Mouse (Mus musculus) CD4-positive helper T cell, adult 2 months (primary cell): ENCODE results near the gene Mtap.

Experiments used
- DNase-seq: peaks from one replicate; pipeline ENCODE4 v3.0.0-alpha.2; 2012; ENCODE audit warnings: low read depth, missing footprints, low spot score

Mtap gene

GRCm38 (mm10) chr4:89137542-89138360 is 829 bp downstream of the Mtap start:
- peak; percentile 84 for DNase-seq

GRCm38 (mm10) chr4:89138361-89138651 is 1.4 kb downstream of the Mtap start:
- DNase-seq = no peak

DNA sequence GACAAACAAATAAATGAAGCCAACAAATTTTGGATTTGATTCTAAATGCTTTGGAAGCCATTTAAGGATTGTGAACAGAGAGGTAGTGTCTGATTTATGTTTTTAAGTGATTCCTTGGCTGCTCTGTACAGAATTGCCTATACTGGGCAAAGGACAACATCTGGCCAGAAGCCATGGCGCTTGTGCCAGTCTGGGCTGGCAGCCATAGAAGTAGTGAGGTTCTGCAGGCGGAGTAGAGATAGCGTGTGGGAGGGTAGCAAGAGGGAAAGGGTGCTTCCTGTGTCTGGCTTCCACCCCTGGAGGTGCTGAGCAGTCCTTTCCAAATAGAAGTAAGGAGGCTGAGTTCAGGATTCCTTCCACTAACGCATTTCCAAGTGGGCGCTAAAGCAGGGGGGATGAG is 3.9 kb downstream of the Mtap start:
- no peak for DNase-seq

DNA sequence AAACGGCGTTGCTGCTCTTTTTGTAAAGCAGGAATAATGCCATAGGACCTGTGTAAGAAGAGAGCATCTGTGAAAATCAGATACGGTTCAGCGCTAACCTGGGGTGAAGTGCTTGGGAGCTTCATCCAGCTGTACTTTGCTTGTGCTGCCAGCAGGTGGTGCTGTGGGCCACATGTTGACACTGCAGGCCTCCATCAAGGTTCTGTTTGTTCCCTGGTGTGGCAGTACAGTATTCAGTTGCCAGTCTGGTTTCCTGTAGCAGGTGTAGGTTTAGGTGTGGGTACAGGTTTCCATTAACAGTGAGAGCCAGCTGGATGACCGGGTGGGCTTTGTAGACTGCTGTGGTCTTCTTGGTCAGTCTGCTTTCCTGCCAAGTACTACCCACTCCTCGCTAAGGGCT is 8.5 kb downstream of the Mtap start:
- DNase-seq = peak; percentile 74

GRCm38 (mm10) chr4:89146291-89146690 is 9.4 kb downstream of the Mtap start:
- DNase-seq = peak; percentile 58

GRCm38 (mm10) chr4:89149261-89149660 is 12.3 kb downstream of the Mtap start:
- DNase-seq = no peak

GRCm38 (mm10) chr4:89161389-89161788 is 24.5 kb downstream of the Mtap start:
- no peak for DNase-seq

GRCm38 (mm10) chr4:89162496-89162895 is 25.6 kb downstream of the Mtap start:
- peak; percentile 20 for DNase-seq

DNA sequence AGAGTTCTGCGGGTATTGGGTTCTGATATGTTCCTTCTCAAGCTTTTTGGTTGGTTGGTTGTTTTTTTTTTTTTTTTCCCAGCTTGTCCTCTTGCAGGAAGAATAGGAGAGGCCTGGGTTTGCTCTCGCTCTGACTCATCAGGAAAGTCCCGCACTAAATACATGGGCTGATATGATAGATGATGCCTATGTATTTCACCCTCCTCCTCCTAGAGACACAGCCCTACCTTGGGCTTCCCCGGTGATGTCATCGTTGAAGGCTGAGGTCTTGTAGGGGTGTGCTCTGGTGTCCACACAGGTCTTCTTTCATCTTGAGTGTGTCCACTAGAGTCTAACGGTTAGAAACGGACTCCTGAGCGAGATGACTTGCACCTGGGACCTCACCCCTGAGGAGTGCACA is 26.7 kb downstream of the Mtap start:
- peak; percentile 53 for DNase-seq

DNA sequence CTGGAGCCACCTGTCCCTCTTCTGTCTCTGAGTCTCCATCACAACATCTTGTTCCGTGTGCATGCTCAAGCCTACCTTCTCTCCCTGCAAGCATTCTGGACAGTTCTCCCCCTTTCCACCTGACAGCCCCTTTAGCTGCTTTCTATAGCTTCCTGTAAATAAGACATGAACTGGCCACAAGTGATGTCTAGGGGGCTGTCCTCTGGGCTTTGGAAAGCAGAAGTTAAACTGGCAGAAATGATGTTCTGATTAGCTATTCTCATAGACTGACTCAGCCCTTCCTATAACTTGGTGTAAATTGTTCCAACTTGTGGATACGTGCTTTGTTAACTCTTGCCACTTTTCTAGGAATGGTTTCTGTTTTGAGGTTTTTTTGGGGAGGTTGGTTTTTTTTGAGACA is 27.8 kb downstream of the Mtap start:
- DNase-seq = no peak

GRCm38 (mm10) chr4:89168877-89169276 is 32.0 kb downstream of the Mtap start:
- DNase-seq = peak; percentile 43

GRCm38 (mm10) chr4:89169739-89170138 is 32.8 kb downstream of the Mtap start:
- no peak for DNase-seq

- DNase-seq = no peak
Observed at GRCm38 (mm10) chr4:89170931-89171330, 34.0 kb downstream of the Mtap start.

GRCm38 (mm10) chr4:89172873-89173605 is 36.1 kb downstream of the Mtap start:
- no peak for DNase-seq

DNA sequence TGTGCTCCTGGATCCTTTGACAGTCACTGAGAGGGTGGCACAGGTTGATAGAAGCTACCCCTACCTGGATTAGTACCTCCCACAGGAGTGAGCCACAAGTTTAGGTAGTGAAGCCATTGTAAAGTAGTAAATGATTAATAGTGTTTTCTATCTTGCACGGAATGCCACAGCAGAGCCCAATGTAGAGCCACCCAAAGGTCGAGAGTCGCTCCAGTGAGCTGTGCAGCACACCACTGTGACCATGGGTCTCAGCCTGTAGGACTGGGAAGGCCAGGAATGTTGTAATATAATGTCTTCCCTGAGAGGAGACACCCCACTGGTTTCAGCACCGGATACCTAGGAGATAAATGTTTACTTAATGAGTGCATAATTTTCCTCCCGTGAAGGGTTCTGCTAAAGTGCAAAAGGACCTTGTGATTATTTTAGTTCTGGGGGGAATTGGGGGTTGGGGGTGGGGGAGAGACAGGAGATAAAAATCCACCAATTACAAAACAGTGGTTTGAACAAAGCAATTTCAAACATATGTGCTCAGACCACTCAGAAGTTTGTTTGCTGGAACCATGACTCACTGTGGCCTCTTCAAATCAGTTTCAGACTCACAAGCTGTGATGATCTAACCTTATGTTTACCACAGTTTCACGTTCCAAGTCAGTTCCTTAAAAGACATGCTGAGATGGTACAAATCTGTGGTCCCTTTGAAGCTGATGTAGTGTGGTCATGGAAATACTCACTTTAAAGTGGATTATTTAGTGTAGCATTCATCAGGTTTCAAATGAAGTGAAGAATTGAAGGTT is 40.8 kb downstream of the Mtap start:
- DNase-seq = peak; percentile 37

GRCm38 (mm10) chr4:89180121-89180520 is 43.2 kb downstream of the Mtap start:
- no peak for DNase-seq

GRCm38 (mm10) chr4:89181656-89182055 is 44.7 kb downstream of the Mtap start:
- DNase-seq = no peak

DNA sequence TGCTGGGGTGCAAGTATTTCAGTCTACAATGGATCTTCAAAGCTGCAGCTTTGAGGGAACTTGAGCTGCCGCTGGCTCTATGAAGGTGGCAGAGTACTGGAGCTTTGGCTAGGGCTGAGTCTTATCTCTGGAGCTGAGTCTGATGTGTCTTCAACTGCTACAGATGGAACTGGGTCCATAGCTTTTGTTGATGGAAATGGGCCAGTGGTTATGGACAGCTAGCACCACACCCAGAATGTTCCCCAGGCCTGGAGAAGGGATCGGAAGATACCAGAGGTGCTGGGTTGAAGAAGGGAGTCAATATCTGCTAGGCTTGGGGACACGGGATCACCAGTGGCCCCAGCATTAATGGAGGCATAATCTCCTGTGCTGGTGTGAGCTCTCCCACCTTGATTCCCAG is 45.6 kb downstream of the Mtap start:
- DNase-seq = no peak

- no peak for DNase-seq
Observed at GRCm38 (mm10) chr4:89195481-89195880, 58.6 kb downstream of the Mtap start.

DNA sequence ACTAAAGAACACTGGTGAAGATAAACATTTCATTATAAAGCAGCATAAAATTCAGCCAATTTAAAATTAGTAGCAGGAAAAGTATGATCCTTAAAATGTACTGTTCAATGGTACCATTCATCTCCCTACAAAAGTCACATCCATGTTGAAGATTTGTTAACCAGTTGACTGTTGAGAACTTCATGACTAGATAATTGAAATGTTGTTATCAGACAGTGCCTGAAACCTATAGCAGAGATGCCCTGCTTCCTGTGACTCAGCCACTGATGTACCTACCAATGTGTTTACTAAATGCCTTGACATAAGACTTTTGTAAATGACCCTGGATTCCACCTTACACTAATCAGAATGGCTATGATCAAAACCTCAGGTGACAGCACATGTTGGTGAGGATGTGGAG is 60.2 kb downstream of the Mtap start:
- DNase-seq = no peak

DNA sequence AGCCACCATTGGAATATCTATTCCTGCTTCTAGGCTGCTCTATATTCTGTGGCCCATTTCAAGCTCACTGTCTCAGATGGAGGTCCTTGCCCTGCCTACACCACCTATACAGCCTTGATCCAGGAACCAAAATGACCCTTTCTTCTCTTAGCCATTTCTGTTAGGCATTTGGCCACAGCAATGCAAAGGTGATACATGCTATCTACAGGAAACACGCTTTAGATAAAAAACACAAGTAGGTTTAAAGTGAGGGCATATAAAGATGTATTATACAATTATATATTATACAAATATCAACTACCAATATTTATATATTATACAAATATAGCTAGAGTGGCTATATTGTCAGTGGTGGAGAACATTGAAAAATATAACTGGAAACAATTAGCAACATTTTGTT is 63.9 kb downstream of the Mtap start:
- no peak for DNase-seq

DNA sequence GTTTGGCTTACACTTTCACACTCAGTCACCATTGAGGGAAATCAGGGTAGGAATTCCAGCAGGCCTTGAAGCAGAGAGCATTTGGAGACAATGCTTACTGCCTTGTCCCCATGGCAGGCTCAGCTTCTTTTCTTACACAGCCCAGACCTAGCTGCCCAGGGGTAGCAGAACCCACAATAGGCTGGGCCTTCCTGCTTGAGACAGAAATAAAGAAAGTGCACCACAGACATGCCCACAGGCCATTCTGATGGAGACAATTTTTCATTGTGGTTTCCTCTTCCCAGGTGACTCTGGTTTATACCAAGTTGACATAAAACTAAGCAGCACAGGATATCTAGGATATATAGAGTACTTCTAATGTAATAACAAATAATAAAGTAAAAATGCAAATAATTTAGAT is 72.4 kb downstream of the Mtap start:
- no peak for DNase-seq
